Mouse (Mus musculus) bone marrow macrophage, adult 2 months (primary cell): ENCODE results near the gene Sfmbt2.

Experiments
- CTCF ChIP-seq: IDR thresholded peaks from 2 replicates; pipeline ENCODE4 v1.5.1; 2012; ENCODE audit warnings: low read depth, mild to moderate bottlenecking, low read length, moderate library complexity
- POLR2A ChIP-seq: IDR thresholded peaks from 2 replicates; pipeline ENCODE4 v1.6.1; 2012; ENCODE audit warnings: mild to moderate bottlenecking, low read depth, low read length, borderline replicate concordance

- TF ChIP-seq CTCF (no peak), POLR2A (no peak)
Measured at GRCm38 (mm10) chr2:10458309-10458708, 88.0 kb downstream of the Sfmbt2 start.
